Mouse (Mus musculus): Measurements from ENCODE around the gene Arhgef26.

The Arhgef26 gene

DNA sequence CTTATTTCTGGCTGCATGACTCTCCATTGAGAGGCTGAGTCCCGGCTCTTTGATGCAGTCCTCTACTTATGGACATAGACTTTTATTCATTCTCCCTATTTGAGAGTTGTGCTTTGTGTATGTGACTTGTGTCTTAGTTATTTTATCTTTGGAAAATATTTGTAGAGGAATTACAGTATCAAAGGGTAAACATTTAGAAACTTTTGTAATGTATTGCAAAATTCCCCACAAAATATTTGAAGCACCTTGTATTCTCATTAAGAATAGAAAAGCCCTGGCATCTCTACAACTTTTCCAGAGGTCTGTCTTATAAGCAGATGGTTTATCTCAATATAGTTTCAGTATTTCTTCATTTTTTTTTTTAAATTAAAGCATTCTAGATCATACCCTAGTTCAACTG is 44.7 kb downstream of the Arhgef26 start:
- in situ Hi-C loops (cut with MboI, MseI), result no loop called here

DNA sequence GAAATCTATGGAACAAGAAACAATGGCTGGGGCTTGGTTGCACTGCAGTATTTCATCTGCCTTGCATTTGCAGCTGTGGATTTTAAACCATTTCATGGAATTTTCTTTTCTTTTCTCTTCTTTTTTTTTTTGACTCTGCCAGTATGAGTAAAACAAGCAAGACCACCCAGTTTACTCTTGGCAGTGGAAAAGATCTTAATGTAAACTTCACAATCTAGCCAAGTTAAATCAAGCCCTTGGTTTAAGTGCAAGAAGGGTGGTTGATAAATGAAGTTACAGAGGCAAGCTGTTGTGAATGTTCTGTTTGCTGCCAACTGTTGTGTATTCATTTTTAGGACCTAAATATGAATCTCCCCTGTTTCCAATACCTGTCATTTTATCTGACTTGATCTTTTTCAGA is 54.5 kb downstream of the Arhgef26 start:
- in situ Hi-C loops (cut with MboI, MseI), result no loop called here

DNA sequence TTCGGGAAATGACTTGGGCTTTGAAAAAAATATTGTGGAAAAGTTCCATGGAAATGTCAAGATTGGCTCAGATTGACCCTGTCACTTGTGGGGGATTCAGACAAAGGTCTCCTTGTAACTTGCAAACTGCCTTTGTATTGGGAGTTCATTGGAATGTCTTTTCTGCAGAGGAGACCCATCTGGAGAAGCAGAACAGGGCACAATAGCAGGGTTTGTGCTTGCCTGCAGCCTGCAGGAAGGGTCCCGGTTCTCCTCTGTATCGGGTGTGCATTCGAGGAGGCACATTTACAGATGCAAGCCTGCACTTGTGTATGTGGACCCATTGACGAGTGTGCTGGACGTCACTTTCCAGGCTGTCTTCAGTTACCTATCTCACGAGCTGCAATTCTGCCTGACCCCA is 56.1 kb downstream of the Arhgef26 start:
- in situ Hi-C loops (cut with MboI, MseI), result no loop called here

DNA sequence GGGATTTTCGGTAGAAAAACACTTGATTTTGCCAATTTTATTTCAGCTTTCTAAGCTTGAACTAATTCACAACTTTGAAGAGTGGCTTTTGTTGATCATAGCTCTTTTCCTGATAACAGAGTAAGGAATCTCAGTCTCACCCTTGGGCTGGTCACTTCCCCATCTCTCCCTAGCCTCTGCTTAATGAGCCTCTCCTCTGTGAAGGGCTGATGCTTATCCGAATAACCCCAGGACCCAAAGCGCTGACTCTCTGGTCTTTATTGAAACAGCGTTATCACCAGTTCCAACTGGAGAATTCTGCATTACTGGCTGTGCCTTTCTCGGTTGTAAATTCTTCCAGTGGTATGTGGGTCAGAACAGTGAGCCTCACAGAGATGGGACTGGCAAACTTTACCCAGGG is 57.2 kb downstream of the Arhgef26 start:
- in situ Hi-C loops (cut with MboI, MseI), result no loop called here

DNA sequence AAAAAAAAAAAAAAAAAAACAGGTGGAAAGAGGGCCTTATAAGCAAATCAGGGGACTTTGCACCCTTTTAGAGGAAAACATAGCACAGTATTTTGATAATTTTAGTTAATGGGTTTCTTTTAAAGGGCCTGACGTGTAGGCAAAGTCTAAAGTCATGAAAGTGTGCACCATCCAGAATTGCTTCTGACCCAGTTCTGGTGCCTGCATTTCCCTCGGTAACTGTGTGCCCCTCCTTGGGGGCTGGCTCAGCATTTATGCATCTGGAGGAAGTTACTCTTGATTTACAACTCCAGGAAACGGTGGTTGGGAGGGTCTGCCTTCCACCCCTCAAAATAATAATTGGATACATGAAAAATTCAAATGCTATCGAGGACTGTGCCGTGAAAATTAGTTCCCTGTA is 58.0 kb downstream of the Arhgef26 start:
- in situ Hi-C loops (cut with MboI, MseI), result no loop called here

DNA sequence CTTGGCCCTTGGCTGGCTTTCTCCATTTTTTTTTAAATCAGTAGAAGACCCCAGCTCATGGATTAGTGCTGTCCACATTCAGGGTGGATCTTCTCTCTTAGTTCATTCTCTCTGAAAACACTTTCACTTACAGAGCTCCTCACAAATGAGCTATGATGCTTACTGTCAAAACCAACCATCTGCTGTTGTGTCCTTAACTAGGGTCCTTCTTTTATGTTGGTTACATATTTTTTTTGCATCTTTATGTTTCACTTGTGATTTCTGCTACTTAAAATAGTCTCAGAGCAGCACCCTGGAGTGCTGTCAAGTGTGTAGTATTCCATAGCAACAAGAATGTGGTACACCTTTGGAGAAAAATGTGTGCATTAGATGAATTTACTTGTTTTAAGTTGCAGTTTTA is 60.0 kb downstream of the Arhgef26 start:
- in situ Hi-C loops (cut with MboI, MseI), result no loop called here

DNA sequence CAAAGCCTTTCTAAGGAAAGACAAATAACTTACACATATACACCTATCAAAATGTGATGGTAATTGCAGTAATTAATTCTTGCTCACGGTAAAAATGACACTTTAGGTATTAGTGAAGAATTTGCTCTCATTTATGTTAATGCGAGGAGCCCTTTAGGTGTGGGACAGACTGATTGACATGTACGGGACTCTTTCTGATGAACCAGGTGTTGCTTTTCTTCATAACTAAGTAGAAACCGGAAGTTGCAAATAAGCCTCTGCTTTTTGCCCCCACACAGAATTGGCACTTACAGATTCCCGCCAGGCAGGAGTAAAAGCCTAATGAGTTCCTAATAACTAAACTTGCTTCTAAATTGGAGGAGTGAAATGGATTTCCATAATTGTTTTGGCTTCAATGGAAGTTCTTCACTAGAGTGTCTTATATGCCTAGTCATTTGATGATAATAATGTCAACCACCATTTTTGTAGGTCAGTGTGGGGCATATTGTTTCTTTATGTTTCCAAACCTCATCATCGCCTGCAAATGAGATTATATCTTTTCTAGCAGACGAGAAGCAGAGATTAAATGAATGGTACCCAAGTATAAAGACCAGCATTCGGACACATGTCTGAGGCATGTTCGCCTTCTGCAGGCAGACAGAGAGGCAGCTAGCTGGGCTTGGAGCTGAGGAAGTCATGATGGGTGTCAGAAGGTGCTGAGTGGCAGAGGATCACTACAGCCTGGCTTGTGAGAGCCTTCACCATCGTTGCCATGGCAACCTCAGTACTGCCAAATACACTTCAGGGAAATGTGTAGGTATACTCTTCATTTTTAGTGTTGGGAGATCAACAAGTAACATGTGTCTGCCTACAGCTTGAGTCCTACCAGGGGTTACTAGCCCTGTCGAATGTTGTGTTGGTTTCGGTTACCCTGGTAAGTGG is 61.9 kb downstream of the Arhgef26 start:
- in situ Hi-C loops (cut with MboI, MseI), result no loop called here

DNA sequence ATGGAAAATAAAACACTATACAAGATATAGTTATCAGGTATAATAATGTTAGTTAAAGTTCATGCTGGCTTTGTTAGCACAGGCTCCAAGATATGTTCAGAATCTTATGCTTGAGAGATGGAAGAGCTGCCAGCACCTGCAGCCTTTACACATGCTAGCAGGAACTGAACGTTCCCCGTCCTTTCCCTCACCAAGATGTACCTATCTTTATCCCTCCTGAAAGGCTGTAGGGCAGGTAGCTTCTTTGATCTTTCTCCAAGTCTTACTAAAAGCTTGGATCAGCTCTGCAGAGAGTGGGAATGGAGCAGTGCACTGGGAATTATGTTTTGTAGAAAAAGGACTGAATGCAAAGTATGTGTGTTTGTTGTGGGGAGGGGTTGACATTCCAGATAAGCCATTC is 64.3 kb downstream of the Arhgef26 start:
- in situ Hi-C loops (cut with MboI, MseI), result no loop called here

DNA sequence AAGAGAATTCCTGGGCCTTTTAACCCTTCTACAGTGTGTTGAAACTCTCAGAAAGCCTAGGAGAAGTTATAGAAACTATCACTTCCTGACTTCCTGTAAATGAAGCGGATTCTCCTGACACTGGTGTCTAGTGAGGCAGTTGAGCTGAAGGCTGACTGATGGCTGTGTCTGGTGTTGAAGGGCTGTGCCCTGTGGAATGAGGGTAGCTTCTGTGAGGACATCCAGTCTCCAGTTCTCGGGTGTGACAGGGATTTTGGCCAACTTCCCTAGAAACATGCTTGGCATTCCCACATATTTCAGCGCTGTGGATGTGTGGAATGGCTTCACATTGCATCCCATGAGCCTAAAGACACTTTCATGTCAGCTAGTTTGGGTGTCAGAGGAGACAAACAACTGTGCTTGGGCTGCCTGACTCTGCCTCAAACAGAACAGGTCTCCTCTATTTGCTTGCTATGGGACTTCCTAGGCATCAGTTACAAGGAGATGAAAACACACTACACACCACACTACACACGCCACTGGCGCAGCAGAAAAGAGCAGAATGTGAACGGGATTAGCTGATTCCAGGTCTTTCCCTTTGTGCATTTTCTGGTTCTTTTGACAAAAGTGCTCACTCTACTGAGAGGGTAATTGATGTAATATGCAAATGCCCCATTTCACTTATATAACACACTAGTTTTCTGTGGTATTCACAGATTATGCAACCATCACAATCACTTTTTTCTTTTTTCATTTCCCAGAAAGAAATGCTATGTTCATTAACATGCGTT is 66.5 kb downstream of the Arhgef26 start:
- in situ Hi-C loops (cut with MboI, MseI), result no loop called here

DNA sequence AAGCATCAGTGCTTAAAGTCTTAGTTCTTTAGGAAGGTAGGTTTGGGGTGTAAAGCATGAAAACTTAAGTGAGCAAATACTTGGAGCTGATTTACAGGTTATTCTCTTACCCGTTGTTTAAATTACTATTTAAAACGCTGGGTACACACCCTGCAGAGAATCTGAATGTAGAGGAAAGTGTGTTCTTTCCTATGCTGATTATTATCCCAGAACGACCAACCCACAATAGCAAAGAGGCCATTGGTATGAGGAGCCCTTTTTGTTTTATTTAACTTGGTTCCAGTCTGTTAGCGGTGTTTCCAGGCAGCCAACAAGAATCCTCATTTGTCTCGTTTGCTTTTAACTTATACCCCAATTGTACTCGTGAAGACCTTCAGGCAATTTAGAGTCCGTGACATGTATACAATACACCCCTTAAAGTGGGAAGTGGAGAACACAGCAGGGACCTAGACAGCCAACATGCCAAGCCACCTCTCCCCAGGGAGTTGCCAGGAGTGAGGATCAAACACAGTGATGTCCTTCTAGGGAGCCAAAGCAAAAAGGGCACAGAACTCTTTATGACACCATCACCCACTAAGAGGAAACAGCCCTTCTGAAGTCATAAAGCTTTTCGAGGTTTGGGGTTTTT is 71.5 kb downstream of the Arhgef26 start:
- in situ Hi-C loops (cut with MboI, MseI), result no loop called here

DNA sequence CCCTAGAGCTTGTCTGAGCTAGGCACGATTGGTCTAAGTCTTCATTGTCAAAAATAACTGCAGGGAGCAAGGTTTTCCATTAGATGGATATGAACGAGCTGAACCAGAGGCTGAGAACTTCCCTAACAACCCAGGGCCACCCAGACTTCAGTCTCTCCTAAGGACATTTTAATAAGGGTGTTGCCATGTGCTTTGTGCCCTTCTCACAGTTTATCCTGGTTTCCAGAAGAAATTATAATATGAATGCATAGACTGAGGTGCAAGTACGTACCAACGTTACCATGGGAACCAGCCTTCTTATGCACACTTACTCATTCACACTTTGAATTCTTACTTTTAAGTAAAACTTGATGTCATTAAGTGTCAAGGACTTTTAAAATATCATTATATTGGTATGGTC is 72.3 kb downstream of the Arhgef26 start:
- in situ Hi-C loops (cut with MboI, MseI), result no loop called here

DNA sequence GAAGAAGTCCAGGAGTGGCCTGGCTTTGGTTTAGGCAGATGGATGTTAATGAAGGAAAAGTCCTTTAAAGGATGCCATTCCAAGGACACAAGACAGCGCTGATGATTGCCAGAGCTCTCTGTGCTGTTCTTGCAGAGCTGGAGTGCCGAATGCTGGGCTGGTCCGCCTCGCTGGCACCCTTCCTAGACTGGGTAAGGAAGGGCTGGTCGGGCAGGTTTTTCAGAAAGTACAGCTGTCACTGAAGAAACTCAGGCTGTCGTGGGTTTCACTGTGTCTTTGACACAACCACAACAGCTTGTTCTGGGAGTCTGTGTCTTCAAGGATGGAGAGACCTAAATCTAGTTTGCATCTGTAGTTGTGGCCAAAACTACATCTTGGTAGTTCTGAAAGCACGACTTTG is 74.6 kb downstream of the Arhgef26 start:
- in situ Hi-C loops (cut with MboI, MseI), result no loop called here

DNA sequence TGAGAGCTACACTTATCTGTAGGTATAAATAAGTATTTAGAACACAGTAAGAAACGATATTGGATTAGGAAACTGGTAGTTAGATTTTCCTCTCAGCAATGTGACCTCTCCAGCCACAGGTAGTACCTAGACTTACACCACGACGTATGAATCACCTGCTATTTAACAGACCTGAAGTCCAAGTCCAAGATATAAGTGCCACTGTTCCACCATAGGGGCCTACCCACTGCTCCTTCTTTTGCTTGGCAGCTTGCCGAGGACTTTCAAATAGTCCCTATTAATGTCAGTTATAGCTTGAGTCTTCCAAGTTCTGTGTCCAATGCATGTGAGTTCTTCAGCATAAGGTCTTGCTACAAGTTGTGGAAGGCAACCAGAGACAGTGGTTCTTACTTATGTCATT is 76.8 kb downstream of the Arhgef26 start:
- in situ Hi-C loops (cut with MboI, MseI), result no loop called here

DNA sequence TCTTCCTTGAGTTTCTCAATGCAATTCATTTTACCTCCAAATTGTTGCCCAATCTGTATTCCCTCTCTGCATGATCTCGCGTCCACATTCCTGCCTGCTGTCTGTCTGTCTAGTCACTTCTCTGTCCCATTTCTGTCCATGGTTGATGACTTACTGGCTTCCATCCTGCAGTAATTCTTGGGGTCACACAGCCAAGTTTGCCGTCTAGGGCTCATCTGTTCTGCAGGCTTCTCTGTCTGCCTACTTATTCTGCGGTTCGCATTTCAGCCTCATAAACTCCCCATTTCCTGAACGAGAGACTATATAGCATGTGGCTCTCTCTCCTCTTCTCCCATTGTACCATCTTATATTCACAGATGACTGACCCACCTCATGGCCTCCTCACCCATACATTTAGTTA is 79.3 kb downstream of the Arhgef26 start:
- in situ Hi-C loops (cut with MboI, MseI), result no loop called here

DNA sequence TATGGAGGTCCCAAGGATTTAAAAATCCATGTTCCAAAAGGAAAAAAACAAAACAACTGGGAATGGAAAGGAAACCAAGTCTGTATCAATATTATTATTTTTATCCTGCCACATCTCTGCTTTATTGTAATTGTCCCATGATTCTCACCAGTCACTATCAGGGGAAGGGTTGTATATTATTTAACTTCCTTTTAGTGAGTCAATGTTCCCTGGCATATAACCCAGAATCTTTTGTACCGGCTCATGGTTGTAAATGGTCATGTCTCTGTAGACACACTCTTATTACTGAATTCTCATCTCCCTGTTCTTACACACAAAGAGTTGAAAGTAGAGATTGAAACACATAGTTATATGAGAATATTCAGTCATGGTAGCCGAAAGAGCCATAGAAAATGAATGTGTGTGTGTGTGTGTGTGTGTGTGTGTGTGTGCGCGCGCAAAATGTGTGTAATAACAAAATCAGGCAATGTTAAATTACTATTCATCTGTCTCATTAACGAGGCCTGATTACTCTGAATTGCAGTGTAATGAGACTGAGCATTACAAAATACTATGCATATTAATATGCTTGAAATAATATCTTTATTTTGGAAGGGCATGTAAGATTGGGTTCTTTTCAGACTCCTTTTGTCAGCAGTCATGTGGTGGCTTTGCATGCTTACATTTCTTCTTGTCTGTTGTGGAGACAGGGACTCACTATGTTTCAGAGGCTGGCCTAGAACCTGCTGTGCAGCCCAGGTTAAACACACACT is 80.4 kb downstream of the Arhgef26 start:
- in situ Hi-C loops (cut with MboI, MseI), result no loop called here

DNA sequence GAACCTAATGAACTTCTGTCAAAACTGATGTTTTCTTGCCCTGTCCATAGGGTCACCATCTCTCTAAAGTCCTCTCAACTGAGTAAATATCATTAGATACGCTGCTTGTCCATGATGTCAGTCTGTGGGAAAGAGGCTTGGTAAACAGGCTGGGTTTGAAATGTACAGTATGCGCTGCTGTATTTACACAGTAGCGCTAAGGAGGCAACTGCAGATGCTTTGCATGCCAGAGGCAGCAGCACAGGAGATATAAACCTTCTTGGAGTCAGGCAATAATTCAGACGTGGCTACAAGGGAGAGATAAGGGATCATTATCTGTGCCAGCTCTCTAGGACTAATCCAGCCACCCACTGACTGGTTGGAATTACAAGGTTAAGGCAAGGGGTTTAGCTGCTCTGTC is 95.5 kb downstream of the Arhgef26 start:
- in situ Hi-C loops (cut with MboI, MseI), result no loop called here

DNA sequence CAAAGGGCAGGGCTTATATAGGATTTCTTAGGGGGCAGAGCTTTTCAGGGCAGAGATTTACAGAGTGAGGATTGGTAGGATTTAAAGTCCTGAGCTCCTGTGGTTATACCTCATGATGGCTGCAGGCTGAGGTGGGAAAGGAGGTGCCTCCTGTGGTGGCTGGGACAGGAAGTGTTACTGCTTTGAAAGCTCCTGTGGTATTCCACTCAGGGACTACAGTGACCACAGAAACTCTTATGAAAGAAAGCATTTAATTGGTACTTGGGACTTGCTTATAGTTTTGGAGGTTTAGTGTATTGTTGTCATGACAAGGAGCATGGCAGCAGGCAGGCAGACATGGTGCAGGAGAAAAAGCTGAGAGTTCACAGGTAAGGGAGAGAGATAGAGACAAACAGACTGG is 97.8 kb downstream of the Arhgef26 start:
- in situ Hi-C loops (cut with MboI, MseI), result no loop called here

DNA sequence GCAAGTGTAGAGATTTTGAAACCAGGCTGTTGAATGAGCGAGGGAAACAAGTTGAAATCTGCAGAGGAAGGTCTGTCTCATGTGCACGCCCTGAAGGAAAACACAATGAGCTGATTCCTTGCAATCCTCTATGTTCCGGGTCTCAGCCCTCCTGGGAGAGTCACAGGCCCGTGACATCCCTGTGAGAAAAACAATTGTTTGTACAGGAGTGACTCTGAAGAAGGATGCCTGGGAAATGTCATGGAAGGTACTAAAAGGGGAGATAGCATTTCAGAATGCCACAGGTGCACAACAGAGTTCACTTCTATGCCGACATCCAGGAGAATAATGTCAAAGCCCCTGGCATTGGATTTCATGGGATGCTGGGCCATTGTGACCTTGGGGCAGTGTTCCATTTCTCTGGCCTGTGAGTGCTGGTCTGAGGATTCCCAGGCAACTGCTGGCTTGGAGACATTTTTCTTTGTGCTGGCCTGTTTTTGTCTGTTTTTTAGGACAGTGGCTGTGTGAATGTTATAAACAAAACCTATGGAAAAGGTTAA is 102.4 kb downstream of the Arhgef26 start:
- in situ Hi-C loops (cut with MboI, MseI), result no loop called here

DNA sequence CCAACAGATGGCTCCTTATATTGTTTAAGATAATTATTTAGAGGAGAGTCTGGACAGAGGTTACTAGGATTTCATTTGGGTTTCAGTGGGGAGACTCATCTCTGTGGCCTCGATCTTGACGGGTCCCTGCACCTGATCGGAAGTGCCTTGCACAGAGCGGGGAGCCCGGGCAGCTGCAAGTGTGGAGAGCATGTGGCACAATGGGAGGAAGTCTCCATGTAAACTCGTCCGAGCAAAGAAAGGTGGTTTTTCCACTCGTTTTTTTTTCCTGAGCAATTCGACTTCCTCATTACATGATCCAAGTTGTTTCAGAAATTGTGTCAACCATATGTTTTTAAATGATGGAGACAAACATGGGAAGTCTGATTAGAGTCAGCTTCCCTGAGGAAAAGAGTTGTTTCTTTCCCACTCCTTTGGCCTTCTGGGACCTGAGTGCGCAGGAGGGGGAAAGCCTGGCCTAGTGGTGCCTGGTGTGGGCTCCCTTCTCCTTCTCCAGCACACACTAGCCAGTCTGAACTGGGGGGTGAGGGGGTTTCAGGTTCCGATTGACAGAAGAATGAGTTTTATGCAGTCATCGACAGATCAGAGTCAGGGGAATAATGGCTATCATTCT is 105.5 kb downstream of the Arhgef26 start:
- in situ Hi-C loops (cut with MboI, MseI), result no loop called here

DNA sequence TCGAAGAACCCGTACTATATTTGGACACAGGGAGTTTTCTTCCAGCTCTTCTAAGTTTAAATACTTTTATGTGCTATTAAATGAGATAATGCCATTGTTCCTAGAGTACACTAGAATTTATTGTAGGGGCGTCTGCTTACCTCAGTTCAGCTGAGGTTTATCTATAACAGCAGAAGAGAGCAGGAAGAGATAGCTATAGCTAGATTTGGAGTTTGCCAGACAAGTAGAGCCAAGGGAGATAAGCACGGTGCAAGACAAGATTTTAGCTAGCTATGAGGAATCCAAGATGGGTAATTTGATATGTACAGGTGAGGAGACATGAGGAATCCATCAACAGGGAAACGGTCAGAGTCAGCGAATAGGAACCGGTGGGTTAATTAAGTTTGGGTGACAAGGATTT is 108.1 kb downstream of the Arhgef26 start:
- in situ Hi-C loops (cut with MboI, MseI), result no loop called here

DNA sequence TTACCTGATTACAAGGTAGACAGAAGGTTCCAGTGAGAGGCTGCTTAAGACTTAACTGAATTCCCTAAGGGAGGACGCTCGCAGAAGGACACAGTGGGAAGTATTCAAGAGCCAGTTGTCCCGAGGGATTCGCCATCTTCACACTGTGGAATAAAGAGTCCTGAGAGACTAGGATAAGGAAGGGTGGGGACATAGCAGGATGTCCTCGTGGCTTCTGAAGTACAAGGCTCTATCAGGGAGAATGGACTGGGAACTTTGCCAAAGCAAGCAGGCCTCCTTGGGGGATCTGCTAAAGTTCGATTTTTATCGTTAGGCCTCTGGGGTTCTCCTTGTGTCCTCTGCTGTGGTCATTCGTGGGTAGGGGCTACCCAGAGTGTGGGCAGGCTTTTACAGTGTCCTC is 109.0 kb downstream of the Arhgef26 start:
- in situ Hi-C loops (cut with MboI, MseI), result no loop called here

Measured in regulatory T cell (primary cell).